ENCODE assay signal across 12 mouse cellular contexts in the genomic region with DNA sequence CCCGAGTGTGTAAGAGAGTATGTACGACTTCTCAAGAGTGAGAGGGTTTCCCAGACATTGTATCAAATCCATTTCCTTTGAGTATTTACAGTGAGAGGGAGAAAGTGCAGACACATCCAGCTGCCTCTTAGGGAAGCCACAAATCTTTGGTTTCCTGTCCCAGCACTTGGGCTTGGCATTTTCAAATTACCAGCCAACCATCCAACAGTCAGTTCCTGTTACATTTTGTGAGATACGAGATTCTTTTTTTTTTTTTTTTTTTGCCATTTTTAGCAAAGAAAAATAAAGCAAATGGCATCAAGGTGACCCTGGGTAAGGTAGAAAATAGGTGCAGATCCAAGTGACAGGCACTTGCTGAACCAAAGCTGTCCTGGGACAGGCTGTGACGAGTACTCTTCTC. TPM values are rescaled to one million over a fixed set of nuclear protein-coding genes. Genes with fewer than 3 reads are reported as not detected.
A peak's percentile ranks its signal among the peaks of the same experiment; 100 is the strongest.
DNase-seq lines count a peak whose midpoint lies in the region; ATAC-seq lines count a peak whose summit lies in the region.
"Had no signal": no experiment of that assay in that cellular context is flagged by ENCODE, and none has a peak within 500 bp of the region (broad histone marks: within the 10 kb centered on the region; RNA-seq: fewer than 3 reads in every experiment).

No protein-coding gene starts in this region.

- no peak overlapping the region for H3K4me3 ChIP-seq in embryonic facial prominence, embryonic 14.5 days (ENCODE audit: low read depth, low read length)
- H3K4me3 ChIP-seq in embryonic facial prominence, embryonic 10.5 days, result no peak overlapping the region
- no peak overlapping the region for H3K4me3 ChIP-seq in hindbrain, embryonic 14.5 days (replicated peaks; ENCODE audit: low read length)
- no peak overlapping the region for H3K4me3 ChIP-seq in hindbrain, embryonic 10.5 days
- no peak overlapping the region for H3K4me3 ChIP-seq in lung, embryonic 16.5 days (ENCODE audit: low read length)
- H3K4me3 ChIP-seq: liver, embryonic 13.5 days; midbrain, embryonic 12.5 days had no signal

- no peaks in the 10 kb centered on the region for H3K36me3 ChIP-seq in embryonic facial prominence, embryonic 14.5 days (ENCODE audit: control insufficient read depth, insufficient read depth, low read length)
- no peaks in the 10 kb centered on the region for H3K36me3 ChIP-seq in embryonic facial prominence, embryonic 10.5 days (replicated peaks)
- H3K36me3 ChIP-seq in hindbrain, embryonic 14.5 days (replicated peaks; ENCODE audit: control insufficient read depth, insufficient read depth), result no peaks in the 10 kb centered on the region
- H3K36me3 ChIP-seq in hindbrain, embryonic 10.5 days, result no peaks in the 10 kb centered on the region
- no peaks in the 10 kb centered on the region for H3K36me3 ChIP-seq in lung, embryonic 16.5 days (ENCODE audit: control insufficient read depth, insufficient read depth, low read length)
- H3K36me3 ChIP-seq: liver, embryonic 13.5 days; midbrain, embryonic 12.5 days had no signal

- no peak overlapping the region for H3K9ac ChIP-seq in embryonic facial prominence, embryonic 14.5 days (ENCODE audit: low read depth, low read length)
- no peak overlapping the region for H3K9ac ChIP-seq in hindbrain, embryonic 14.5 days
- H3K9ac ChIP-seq in lung, embryonic 16.5 days (ENCODE audit: low read length), result no peak overlapping the region
- H3K9ac ChIP-seq: liver, embryonic 13.5 days; midbrain, embryonic 12.5 days had no signal

- WGBS in embryonic facial prominence, embryonic 14.5 days, result 47% methylated on average over 4 of the region's 4 CpGs
- 81% methylated on average over 4 of the region's 4 CpGs for WGBS in embryonic facial prominence, embryonic 10.5 days
- WGBS in hindbrain, embryonic 14.5 days, result 80% methylated on average over 4 of the region's 4 CpGs
- WGBS in hindbrain, embryonic 10.5 days, result 84% methylated on average over 4 of the region's 4 CpGs
- WGBS in lung, embryonic 16.5 days, result 39% methylated on average over 4 of the region's 4 CpGs

- no peak for ATAC-seq in embryonic facial prominence, embryonic 14.5 days (ENCODE audit: low read depth)
- ATAC-seq in hindbrain, embryonic 14.5 days (ENCODE audit: low FRiP score), result no peak
- ATAC-seq in lung, embryonic 16.5 days (ENCODE audit: low read depth), result no peak

- peak; percentile 34 for DNase-seq in embryonic facial prominence, embryonic 14.5 days (ENCODE audit: low spot score)
- DNase-seq in embryonic facial prominence, embryonic 10.5 days (ENCODE audit: low spot score), result no peak
- no peak for DNase-seq in hindbrain, embryonic 14.5 days (ENCODE audit: low spot score)
- no peak for DNase-seq in hindbrain, embryonic 10.5 days (ENCODE audit: low spot score)
- DNase-seq in lung, postnatal 36 days, result no peak
- peak; percentile 50 for DNase-seq in naive thymus-derived CD4-positive, alpha-beta T cell, adult 2 months (ENCODE audit: low read depth)
- no peak for DNase-seq in layer of hippocampus, adult 9-11 months
- DNase-seq: gastrocnemius, postnatal 25 days; liver, embryonic 13.5 days; right cerebral cortex, postnatal 25 days had no signal

- no peaks in the 10 kb centered on the region for H3K27me3 ChIP-seq in embryonic facial prominence, embryonic 14.5 days (replicated peaks; ENCODE audit: control insufficient read depth, insufficient read depth, low read length)
- peaks cover 59% of the 10 kb centered on the region for H3K27me3 ChIP-seq in embryonic facial prominence, embryonic 10.5 days (replicated peaks; ENCODE audit: low read depth, poor library complexity, severe bottlenecking)
- no peaks in the 10 kb centered on the region; the same call in 1 of the 2 replicates for H3K27me3 ChIP-seq in hindbrain, embryonic 14.5 days (ENCODE audit: control insufficient read depth, insufficient read depth, low read length)
- H3K27me3 ChIP-seq in hindbrain, embryonic 10.5 days (ENCODE audit: insufficient read depth, poor library complexity, severe bottlenecking), result peaks cover 37% of the 10 kb centered on the region
- no peaks in the 10 kb centered on the region for H3K27me3 ChIP-seq in lung, embryonic 16.5 days (ENCODE audit: control insufficient read depth, insufficient read depth, low read depth, low read length)
- H3K27me3 ChIP-seq: liver, embryonic 13.5 days had no signal

- peak overlapping the region; percentile 59; the same call in 1 of the 2 replicates for H3K27ac ChIP-seq in embryonic facial prominence, embryonic 14.5 days (replicated peaks; ENCODE audit: low read depth, low read length)
- H3K27ac ChIP-seq in embryonic facial prominence, embryonic 10.5 days (replicated peaks), result no peak overlapping the region
- H3K27ac ChIP-seq in hindbrain, embryonic 14.5 days, result 0 out of 2 replicates have a peak overlapping the region, but pooled peaks have one; percentile 11
- H3K27ac ChIP-seq in hindbrain, embryonic 10.5 days, result no peak overlapping the region
- H3K27ac ChIP-seq in lung, embryonic 16.5 days (ENCODE audit: low read length), result peak overlapping the region; percentile 69
- H3K27ac ChIP-seq: liver, embryonic 13.5 days; midbrain, embryonic 12.5 days had no signal

- peaks cover 23% of the 10 kb centered on the region for H3K4me1 ChIP-seq in embryonic facial prominence, embryonic 14.5 days (ENCODE audit: control insufficient read depth, insufficient read depth, low read length)
- H3K4me1 ChIP-seq in embryonic facial prominence, embryonic 10.5 days, result peaks cover 23% of the 10 kb centered on the region
- H3K4me1 ChIP-seq in hindbrain, embryonic 14.5 days (replicated peaks; ENCODE audit: control insufficient read depth, insufficient read depth, low read length), result peaks cover 19% of the 10 kb centered on the region; the same call in 1 of the 2 replicates
- peaks cover 23% of the 10 kb centered on the region for H3K4me1 ChIP-seq in hindbrain, embryonic 10.5 days (replicated peaks)
- peaks cover 33% of the 10 kb centered on the region for H3K4me1 ChIP-seq in lung, embryonic 16.5 days (replicated peaks; ENCODE audit: control insufficient read depth, insufficient read depth, low read length)

- H3K4me2 ChIP-seq in embryonic facial prominence, embryonic 14.5 days (ENCODE audit: low read depth, low read length), result no peak overlapping the region
- H3K4me2 ChIP-seq in hindbrain, embryonic 14.5 days (replicated peaks), result no peak overlapping the region
- H3K4me2 ChIP-seq in lung, embryonic 16.5 days (ENCODE audit: low read depth, low read length), result no peak overlapping the region
- H3K4me2 ChIP-seq: liver, embryonic 13.5 days; midbrain, embryonic 12.5 days had no signal

- H3K9me3 ChIP-seq in embryonic facial prominence, embryonic 14.5 days (ENCODE audit: control insufficient read depth, low read length), result peaks cover 9% of the 10 kb centered on the region
- peaks cover 3% of the 10 kb centered on the region; the same call in 1 of the 2 replicates for H3K9me3 ChIP-seq in embryonic facial prominence, embryonic 10.5 days
- peaks cover 12% of the 10 kb centered on the region for H3K9me3 ChIP-seq in hindbrain, embryonic 14.5 days (ENCODE audit: control insufficient read depth, low read length)
- 0 out of 2 replicates have a peak, but pooled peaks cover 7% of the 10 kb centered on the region for H3K9me3 ChIP-seq in hindbrain, embryonic 10.5 days
- peaks cover 3% of the 10 kb centered on the region; the same call in 1 of the 2 replicates for H3K9me3 ChIP-seq in lung, embryonic 16.5 days (ENCODE audit: control insufficient read depth, low read length)
- H3K9me3 ChIP-seq: liver, embryonic 13.5 days had no signal

RNA-seq across cellular contexts. Expression of a gene that starts 9.2 kb away (rescaled TPM):
- 1.6 and 2.8 TPM in 2 replicates for polyA plus RNA-seq in embryonic facial prominence, embryonic 14.5 days (2014; fragmentation: Nextera tagmentation; extraction: Ambion mirVana)
- polyA plus RNA-seq in embryonic facial prominence, embryonic 10.5 days (2016; fragmentation: Nextera tagmentation; extraction: Ambion mirVana), result 0.40 TPM in 1 of 2 replicates, not detected in the other
- 8.4 and 11.3 TPM in 2 replicates for polyA plus RNA-seq in hindbrain, embryonic 14.5 days (2014; fragmentation: Nextera tagmentation; extraction: Ambion mirVana)
- polyA plus RNA-seq in hindbrain, embryonic 10.5 days (2016; fragmentation: Nextera tagmentation; extraction: Ambion mirVana), result 0.20 and 0.34 TPM in 2 replicates
- polyA plus RNA-seq in lung, embryonic 16.5 days (2015; fragmentation: Nextera tagmentation; extraction: Ambion mirVana), result 13.6 and 18.1 TPM in 2 replicates
- polyA plus RNA-seq: midbrain, embryonic 12.5 days had no signal

Comparison
In these comparisons a context has a peak if more than half of its experiments do, and no peak if none do; other contexts are left out.
1. DNase-seq: peak in embryonic facial prominence, embryonic 14.5 days (single experiment) and naive thymus-derived CD4-positive, alpha-beta T cell, adult 2 months (single experiment); none in embryonic facial prominence, embryonic 10.5 days (single experiment), hindbrain, embryonic 14.5 days (single experiment), hindbrain, embryonic 10.5 days (single experiment), lung, postnatal 36 days (single experiment) and layer of hippocampus, adult 9-11 months (single experiment).
2. H3K27ac ChIP-seq: peak in embryonic facial prominence, embryonic 14.5 days (single experiment), hindbrain, embryonic 14.5 days (single experiment) and lung, embryonic 16.5 days (single experiment); none in embryonic facial prominence, embryonic 10.5 days (single experiment) and hindbrain, embryonic 10.5 days (single experiment).